ENCODE assay signal across 16 mouse cellular contexts in the genomic region with DNA sequence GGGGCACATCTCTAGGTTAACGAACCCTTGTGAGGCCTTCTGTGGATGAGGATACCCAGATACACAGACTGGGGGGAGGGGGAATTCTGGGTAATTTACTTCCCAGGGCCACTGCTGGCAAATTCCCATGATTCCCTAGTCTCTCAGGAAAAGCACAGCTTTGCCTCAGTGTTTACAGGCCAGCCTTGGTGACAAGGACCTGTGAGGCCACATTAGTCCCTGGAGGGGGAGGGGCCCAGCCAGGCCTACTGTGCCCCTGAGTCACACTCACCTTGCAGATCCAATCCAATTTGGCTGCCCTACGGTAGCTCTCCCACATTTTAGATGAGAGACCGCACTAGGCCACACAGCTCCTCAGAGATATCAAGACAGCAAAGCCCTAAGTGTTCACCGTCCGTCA. TPM values are rescaled to one million over a fixed set of nuclear protein-coding genes. Genes with fewer than 3 reads are reported as not detected.
"Had no signal": no experiment of that assay in that cellular context is flagged by ENCODE, and none has a peak within 500 bp of the region (broad histone marks: within the 10 kb centered on the region; RNA-seq: fewer than 3 reads in every experiment).

No protein-coding gene starts in this region.

- H3K4me3 ChIP-seq: limb, embryonic 12.5 days; liver, embryonic 13.5 days; lung, embryonic 15.5 days; megakaryocyte, embryonic 14.5 days; midbrain, embryonic 12.5 days had no signal

- H3K4me2 ChIP-seq: limb, embryonic 12.5 days; liver, embryonic 13.5 days; lung, embryonic 15.5 days; midbrain, embryonic 12.5 days had no signal

- H3K9me3 ChIP-seq: limb, embryonic 12.5 days; liver, embryonic 13.5 days; lung, embryonic 15.5 days; midbrain, embryonic 12.5 days had no signal

- H3K36me3 ChIP-seq: limb, embryonic 12.5 days; liver, embryonic 13.5 days; lung, embryonic 15.5 days; midbrain, embryonic 12.5 days had no signal

- H3K27me3 ChIP-seq: lung, embryonic 15.5 days had no signal

- H3K9ac ChIP-seq: liver, embryonic 13.5 days; liver, postnatal 0 days; lung, embryonic 15.5 days; midbrain, embryonic 12.5 days had no signal

- H3K27ac ChIP-seq: limb, embryonic 12.5 days; liver, embryonic 13.5 days; lung, embryonic 15.5 days; macrophage; midbrain, embryonic 12.5 days had no signal

- H3K4me1 ChIP-seq: liver, embryonic 13.5 days; megakaryocyte, embryonic 14.5 days had no signal

- ATAC-seq: liver, postnatal 0 days had no signal

- DNase-seq: kidney, adult 18-20 months; kidney, postnatal 14 days; layer of hippocampus, adult 9-11 months; layer of hippocampus, postnatal 36 days; liver; liver, embryonic 13.5 days; liver, postnatal 0 days; lung, postnatal 14 days; thymus, adult 2 months; thymus, postnatal 25 days had no signal

RNA-seq across cellular contexts. Expression of a gene that starts 12.2 kb away (rescaled TPM):
- total RNA-seq: neutrophil, adult 5-6 weeks had no signal
- polyA plus RNA-seq: macrophage had no signal
